Mouse (Mus musculus) embryonic fibroblast, embryonic 13.5 days (primary cell): ENCODE results near the gene Cntnap1.

Experiments used
- CTCF ChIP-seq: IDR thresholded peaks from 2 replicates; pipeline ENCODE4 v1.5.1; 2011; ENCODE audit warnings: mild to moderate bottlenecking, control low read depth, low read length, moderate library complexity, borderline replicate concordance; ENCODE audit not compliant: insufficient read depth
- POLR2A ChIP-seq: IDR thresholded peaks from 2 replicates; pipeline ENCODE4 v1.6.1; 2011; ENCODE audit warnings: low read depth, mild to moderate bottlenecking, control low read depth, low read length, moderate library complexity

- TF ChIP-seq CTCF (no peak), POLR2A (no peak)
Measured at GRCm38 (mm10) chr11:101188166-101188805, 18.0 kb downstream of the Cntnap1 start.
